In genomic region chr4:111493750-111494404, GRCm38 (mm10) we compare ENCODE assay signal across 11 mouse cellular contexts.
DNase-seq lines count a peak whose midpoint lies in the region; ATAC-seq and TF ChIP-seq lines count a peak whose summit lies in the region.
"Had no signal": no experiment of that assay in that cellular context is flagged by ENCODE, and none has a peak within 500 bp of the region (broad histone marks: within the 10 kb centered on the region; RNA-seq: fewer than 3 reads in every experiment).

No protein-coding gene starts in this region.

- H3K4me2 ChIP-seq in liver, embryonic 11.5 days: no peak overlapping the region
- no peak overlapping the region for H3K4me2 ChIP-seq in lung, embryonic 14.5 days
- H3K4me2 ChIP-seq: liver, embryonic 13.5 days; neural tube, embryonic 12.5 days had no signal

- no peaks in the 10 kb centered on the region for H3K27me3 ChIP-seq in liver, embryonic 11.5 days (replicated peaks; ENCODE audit: control insufficient read depth, insufficient read depth, low read length)
- no peaks in the 10 kb centered on the region for H3K27me3 ChIP-seq in lung, embryonic 14.5 days (ENCODE audit: insufficient read depth, low read length)
- H3K27me3 ChIP-seq: liver, embryonic 13.5 days; neural tube, embryonic 12.5 days had no signal

- 57% methylated on average over 5 of the region's 5 CpGs for WGBS in liver, embryonic 11.5 days
- 55% methylated on average over 5 of the region's 5 CpGs for WGBS in lung, embryonic 14.5 days

- no peak overlapping the region for H3K4me3 ChIP-seq in liver, embryonic 11.5 days (ENCODE audit: low read depth, low read length)
- H3K4me3 ChIP-seq in lung, embryonic 14.5 days (ENCODE audit: low read depth, low read length): no peak overlapping the region
- H3K4me3 ChIP-seq: erythroblast, embryonic 14.5 days; liver, embryonic 13.5 days; neural tube, embryonic 12.5 days had no signal

- no peaks in the 10 kb centered on the region for H3K4me1 ChIP-seq in liver, embryonic 11.5 days (replicated peaks; ENCODE audit: control insufficient read depth, insufficient read depth, low read length)
- H3K4me1 ChIP-seq in lung, embryonic 14.5 days (ENCODE audit: insufficient read depth): no peaks in the 10 kb centered on the region
- H3K4me1 ChIP-seq: liver, embryonic 13.5 days; neural tube, embryonic 12.5 days had no signal

- no peak overlapping the region for H3K9ac ChIP-seq in liver, embryonic 11.5 days (ENCODE audit: low read depth, low read length)
- H3K9ac ChIP-seq in lung, embryonic 14.5 days: no peak overlapping the region
- H3K9ac ChIP-seq: liver, embryonic 13.5 days; neural tube, embryonic 12.5 days had no signal

- H3K36me3 ChIP-seq in liver, embryonic 11.5 days (ENCODE audit: control insufficient read depth, insufficient read depth, low read length): no peaks in the 10 kb centered on the region
- H3K36me3 ChIP-seq in lung, embryonic 14.5 days (ENCODE audit: insufficient read depth): no peaks in the 10 kb centered on the region
- H3K36me3 ChIP-seq: liver, embryonic 13.5 days; neural tube, embryonic 12.5 days had no signal

- no peak for ATAC-seq in CD4-positive, CD25-positive, alpha-beta regulatory T cell, adult 4 months
- ATAC-seq in liver, embryonic 11.5 days (replicated peaks; ENCODE audit: low FRiP score): no peak
- ATAC-seq in lung, embryonic 14.5 days (ENCODE audit: insufficient read depth): no peak
- ATAC-seq in erythroid progenitor cell, adult 5-6 weeks (replicated peaks; ENCODE audit: low FRiP score, poor library complexity, severe bottlenecking): no peak

- H3K9me3 ChIP-seq in liver, embryonic 11.5 days (ENCODE audit: control insufficient read depth, low read length): no peaks in the 10 kb centered on the region
- no peaks in the 10 kb centered on the region for H3K9me3 ChIP-seq in lung, embryonic 14.5 days (ENCODE audit: low read depth, low read length)
- H3K9me3 ChIP-seq: liver, embryonic 13.5 days; neural tube, embryonic 12.5 days had no signal

- TF ChIP-seq CTCF in lung, embryonic 14.5 days (IDR thresholded peaks at IDR 0.05; ENCODE audit: low read depth): peak; percentile 39

- H3K27ac ChIP-seq in liver, embryonic 11.5 days (ENCODE audit: low read depth, low read length): no peak overlapping the region
- no peak overlapping the region for H3K27ac ChIP-seq in lung, embryonic 14.5 days (ENCODE audit: low read depth)
- H3K27ac ChIP-seq: liver, embryonic 13.5 days; neural tube, embryonic 12.5 days had no signal

- DNase-seq in CD4-positive, CD25-positive, alpha-beta regulatory T cell, adult 2 months (ENCODE audit: low read depth, low spot score): peak; percentile 3
- peak; percentile 18 for DNase-seq in liver
- DNase-seq in liver, embryonic 11.5 days (ENCODE audit: low spot score): no peak
- peak; percentile 40 to 68 for DNase-seq in adrenal gland, postnatal 36 days
- DNase-seq in lung, embryonic 14.5 days: no peak
- no peak for DNase-seq in MN1 (ENCODE audit: low spot score)
- DNase-seq: liver, embryonic 13.5 days had no signal

Comparison
In these comparisons a context has a peak if more than half of its experiments do, and no peak if none do; other contexts are left out.
1. DNase-seq: peak in CD4-positive, CD25-positive, alpha-beta regulatory T cell, adult 2 months (single experiment), liver (single experiment) and adrenal gland, postnatal 36 days (2 of 2); none in liver, embryonic 11.5 days (single experiment), lung, embryonic 14.5 days (single experiment) and MN1 (single experiment).